Mouse (Mus musculus): ENCODE measurements around the gene Bbs4.

Bbs4 gene

DNA sequence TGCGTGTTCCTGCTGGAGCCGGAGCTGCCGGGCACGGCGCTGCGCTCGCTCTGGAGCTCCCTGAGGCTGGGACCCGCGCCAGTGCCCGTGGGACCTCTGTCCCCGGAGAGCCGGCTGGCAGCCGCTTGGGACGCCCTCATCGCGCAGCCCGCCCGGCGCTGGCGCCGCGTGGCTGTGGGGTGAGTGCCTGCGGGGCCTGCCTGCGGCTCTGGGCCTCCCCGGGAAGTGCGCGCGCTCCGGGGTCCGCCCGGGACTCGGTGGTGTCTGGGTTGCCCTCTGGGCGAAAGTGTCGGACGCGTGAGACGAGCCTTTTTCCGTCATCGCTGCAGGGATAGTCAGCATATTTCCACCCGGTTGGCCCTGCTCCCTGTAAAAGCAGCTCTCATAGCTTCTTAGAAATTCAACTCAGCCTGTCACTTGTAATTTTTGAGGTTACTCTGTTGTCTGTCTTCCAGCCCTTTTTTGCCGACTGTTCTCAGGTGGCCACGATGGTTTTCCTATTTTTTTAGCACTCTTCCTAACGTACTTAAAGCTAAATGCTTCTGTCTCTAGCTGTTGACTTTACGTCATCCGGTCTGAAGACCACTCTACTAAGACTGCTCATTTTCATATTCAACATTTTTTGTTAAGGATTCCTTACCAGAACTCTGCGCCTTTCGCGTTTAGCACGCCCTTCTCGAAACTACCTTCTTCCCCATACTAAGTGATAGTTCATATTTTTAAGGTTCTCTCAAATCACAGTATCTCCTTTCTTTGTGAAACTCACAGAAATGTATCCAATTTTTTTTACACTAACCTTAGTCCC is 61.4 kb downstream of the Bbs4 start:
- CTCF ChIA-PET: interaction anchor here (0.6 kb wide), 1 partner anchor 12 kb away, joined by 4 read pairs; no protein-coding TSS in a partner anchor

- CTCF ChIA-PET: interaction anchor here (0.6 kb wide), 1 partner anchor 11 kb away, joined by 4 read pairs; no protein-coding TSS in a partner anchor
These were observed 62.2 kb downstream of the Bbs4 start, which contains the start of gene Adpgk for GRCm38 (mm10) chr9:59290957-59291687. TSS of gene Adpgk (plus strand) at chr9:59291558.

GRCm38 (mm10) chr9:59289529-59290115 is 63.7 kb downstream of the Bbs4 start:
- CTCF ChIA-PET: no interaction called here

DNA sequence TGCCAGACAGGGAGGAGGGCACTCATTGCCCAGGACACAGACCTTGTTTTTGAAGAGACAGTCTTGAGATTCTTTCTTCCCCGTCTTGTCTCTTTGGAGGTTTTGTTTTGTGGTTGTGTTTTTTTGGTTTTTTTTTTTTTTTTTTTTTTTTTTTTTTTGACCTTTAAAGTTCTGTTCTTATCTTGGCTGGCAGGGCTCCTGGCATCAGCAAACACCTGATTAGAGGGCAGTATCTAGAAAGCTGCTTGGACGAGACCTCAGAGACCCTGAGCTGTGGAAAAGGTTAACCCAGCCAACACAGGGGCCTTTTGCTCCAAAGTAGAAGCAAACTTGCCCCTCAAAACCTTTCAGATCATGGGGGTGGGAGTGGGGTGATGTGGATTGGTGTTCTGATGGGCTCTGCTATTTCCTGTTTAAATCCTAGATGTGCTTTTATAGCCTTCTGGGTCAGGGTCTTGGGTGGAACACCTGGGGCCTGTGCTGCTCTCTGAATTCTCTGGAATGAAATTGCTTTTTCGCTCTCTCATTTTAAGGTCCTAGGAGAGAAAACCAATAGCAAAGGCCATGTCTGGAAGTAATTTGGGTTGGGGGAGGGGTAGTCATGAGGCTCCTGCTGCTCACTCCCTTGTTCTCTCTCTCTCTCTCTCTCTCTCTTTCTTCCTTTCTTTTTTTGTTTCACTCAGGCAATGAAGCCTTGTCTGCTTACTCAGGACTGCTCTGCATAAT is 64.5 kb downstream of the Bbs4 start:
- CTCF ChIA-PET: interaction anchor here (0.8 kb wide), 1 partner anchor 340 kb away, joined by 4 read pairs; no protein-coding TSS in a partner anchor

GRCm38 (mm10) chr9:59288058-59288457 is 65.2 kb downstream of the Bbs4 start:
- CTCF ChIA-PET: no interaction called here

GRCm38 (mm10) chr9:59285614-59286013 is 67.7 kb downstream of the Bbs4 start:
- CTCF ChIA-PET: no interaction called here

DNA sequence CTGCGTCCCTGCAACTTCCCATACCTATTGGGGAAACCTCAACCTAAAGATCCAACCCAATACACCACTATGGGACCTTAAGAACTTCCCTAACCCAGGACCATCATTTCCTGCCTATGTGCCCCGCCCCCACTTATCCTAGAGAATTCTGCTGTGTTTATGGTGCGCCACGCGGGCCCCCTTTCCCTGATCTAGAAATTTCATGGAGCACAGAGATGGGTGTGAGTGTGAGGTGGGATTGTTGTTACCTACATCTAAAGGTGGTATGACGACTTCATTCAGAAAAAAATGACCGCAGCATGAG is 70.7 kb downstream of the Bbs4 start:
- CTCF ChIA-PET: interaction anchor here (0.6 to 0.7 kb wide), 2 partner anchors 23 to 271 kb away, joined by 5 to 7 read pairs; no protein-coding TSS in a partner anchor

GRCm38 (mm10) chr9:59281871-59282682 is 71.2 kb downstream of the Bbs4 start:
- CTCF ChIA-PET: interaction anchor here (0.6 to 0.7 kb wide), 2 partner anchors 22 to 270 kb away, joined by 5 to 7 read pairs; no protein-coding TSS in a partner anchor

DNA sequence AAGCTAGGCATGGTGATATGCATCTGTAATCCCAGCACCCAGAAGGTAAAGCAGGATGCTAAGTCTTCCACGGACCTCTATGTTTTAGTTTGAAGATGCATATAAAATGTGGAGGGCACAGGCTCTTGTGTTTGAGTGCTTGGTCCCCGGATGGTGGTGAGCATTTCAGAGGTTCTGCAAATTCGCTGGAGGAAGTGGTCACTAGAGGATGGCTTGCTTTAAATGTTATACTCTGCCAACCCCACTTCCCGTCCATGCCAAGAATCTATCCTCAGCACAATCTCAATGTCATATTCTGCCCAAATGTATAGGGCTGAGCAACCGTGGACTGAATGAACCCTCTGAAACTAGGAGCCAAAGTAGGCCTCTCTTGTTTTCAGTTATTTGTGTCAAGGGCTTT is 72.4 kb downstream of the Bbs4 start:
- CTCF ChIA-PET: interaction anchor here (0.9 kb wide), 1 partner anchor 11 kb away, joined by 4 read pairs; the partner anchor contains the start of gene Adpgk

GRCm38 (mm10) chr9:59278694-59279093 is 74.6 kb downstream of the Bbs4 start:
- CTCF ChIA-PET: no interaction called here

DNA sequence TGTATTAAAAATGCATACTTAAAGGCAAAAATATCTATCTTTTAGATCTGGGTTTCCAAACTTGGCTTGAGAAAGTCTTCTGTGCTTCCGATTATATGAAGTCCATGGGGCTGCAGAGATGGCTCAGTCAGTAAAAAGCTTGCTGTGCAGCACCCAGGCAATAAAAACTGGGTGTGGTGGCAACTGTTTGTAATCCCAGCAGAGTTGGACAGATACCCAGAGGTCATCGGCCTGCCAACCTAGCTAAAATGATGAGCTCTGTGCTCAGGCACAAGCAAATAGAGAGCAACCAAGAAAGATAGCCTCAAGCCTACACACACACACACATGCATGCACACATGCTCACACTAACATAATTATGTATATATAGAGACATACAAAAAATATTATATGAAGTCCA is 75.1 kb downstream of the Bbs4 start:
- CTCF ChIA-PET: no interaction called here

GRCm38 (mm10) chr9:59274846-59275455 is 78.4 kb downstream of the Bbs4 start:
- CTCF ChIA-PET: no interaction called here

DNA sequence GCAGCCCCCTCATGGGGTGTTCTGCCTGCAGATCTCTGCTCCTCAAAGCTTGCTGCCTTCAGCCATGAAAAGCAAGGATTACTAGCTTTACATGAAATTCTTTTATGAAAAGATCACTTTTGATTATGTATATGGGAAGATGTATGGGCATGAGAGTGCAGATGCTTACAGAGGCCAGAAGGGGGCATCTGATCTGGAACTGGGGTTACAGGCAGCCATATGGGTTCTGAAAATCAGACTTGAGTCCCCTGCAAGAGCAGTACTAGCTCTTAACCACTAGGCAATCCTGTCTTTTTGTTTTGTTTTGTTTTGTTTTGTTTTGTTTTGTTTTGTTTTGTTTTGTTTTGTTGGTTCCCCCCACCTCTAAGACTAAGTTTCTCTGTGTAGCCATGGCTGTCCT is 80.1 kb downstream of the Bbs4 start:
- CTCF ChIA-PET: interaction anchor here (0.7 kb wide), 2 partner anchors 255 to 341 kb away, joined by 3 to 4 read pairs; no protein-coding TSS in a partner anchor

Measured in spleen, embryonic (tissue).